Mouse (Mus musculus): ENCODE results near the gene Slc25a3.

DNA sequence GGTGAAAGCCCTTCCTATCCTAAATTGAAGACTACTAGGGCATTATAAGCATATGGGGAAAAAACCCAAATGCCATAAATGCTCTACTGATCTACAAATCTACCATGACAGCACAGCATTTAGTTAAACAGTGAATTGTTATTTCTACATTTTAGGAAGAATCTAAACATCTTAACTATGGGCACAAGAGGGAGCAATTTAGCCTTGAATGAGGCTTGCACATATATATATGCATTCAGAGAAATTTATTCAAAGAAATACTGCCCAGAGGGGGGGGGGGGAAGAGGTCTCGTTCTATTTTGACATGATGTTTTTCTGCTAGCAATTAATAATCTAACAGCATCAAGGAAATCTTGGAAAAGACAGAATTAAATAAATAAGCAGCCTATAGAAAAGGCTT is 52.1 kb downstream of the Slc25a3 start:
- TF ChIP-seq EP300 (IDR thresholded peaks at IDR 0.05; ENCODE audit: insufficient read depth, low read depth, low read length) (no peak), POLR2A (IDR thresholded peaks at IDR 0.05; ENCODE audit: insufficient read depth, low read length) (no peak), CTCF (IDR thresholded peaks at IDR 0.05; ENCODE audit: low read depth, low read length) (no peak)

Measured in ES-Bruce4 (cell line).